Mouse (Mus musculus) liver, postnatal 0 days (tissue): Measurements from ENCODE around the gene Tnrc18. TPM values are rescaled to one million over a fixed set of nuclear protein-coding genes. Genes with fewer than 3 reads are reported as not detected.
A peak's percentile ranks its signal among the peaks of the same experiment; 100 is the strongest.

Source experiments
- ATAC-seq: fragments of 200-750 bp; cut with Nextera tagmentation; 2 replicates; pipeline ENCODE4 v1.8.0; 2017; ENCODE audit warnings: mild to moderate bottlenecking, moderate library complexity
- DNase-seq: peaks from one replicate; pipeline ENCODE4 v3.0.0-alpha.2; 2016
- H3K27ac ChIP-seq: fragments of 300-500 bp; sonication (generic); 2 replicates; pipeline ENCODE4 v1.5.1; 2014; ENCODE audit warnings: antibody characterized with exemption, moderate library complexity, mild to moderate bottlenecking, low read depth
- H3K27me3 ChIP-seq: fragments of 300-500 bp; sonication (generic); 2 replicates; pipeline ENCODE4 v1.6.1; 2014; ENCODE audit warnings: low read length, control low read depth, mixed read lengths; ENCODE audit not compliant: insufficient read depth
- H3K36me3 ChIP-seq: fragments of 300-500 bp; sonication (generic); replicated peaks from 2 replicates; pipeline ENCODE4 v1.6.1; 2014; ENCODE audit warnings: mild to moderate bottlenecking, control low read depth, low read length, moderate library complexity, mixed read lengths; ENCODE audit not compliant: insufficient read depth
- H3K4me1 ChIP-seq: fragments of 300-500 bp; sonication (generic); 2 replicates; pipeline ENCODE4 v1.6.1; 2014; ENCODE audit warnings: antibody characterized with exemption, mild to moderate bottlenecking, control low read depth; ENCODE audit not compliant: insufficient read depth
- H3K4me2 ChIP-seq: fragments of 300-500 bp; sonication (generic); 2 replicates; pipeline ENCODE4 v1.6.1; 2014; ENCODE audit warnings: low read depth, mild to moderate bottlenecking, low read length, moderate library complexity, mixed read lengths
- H3K4me3 ChIP-seq: fragments of 300-500 bp; sonication (generic); 2 replicates; pipeline ENCODE4 v1.5.1; 2014; ENCODE audit warnings: low read depth, low read length
- H3K9ac ChIP-seq: fragments of 300-500 bp; sonication (generic); replicated peaks from 2 replicates; pipeline ENCODE4 v1.6.1; 2014; ENCODE audit warnings: mild to moderate bottlenecking, moderate library complexity
- H3K9me3 ChIP-seq: fragments of 300-500 bp; sonication (generic); 2 replicates; pipeline ENCODE4 v1.6.1; 2016; ENCODE audit warnings: mild to moderate bottlenecking, control low read depth, low read length, mixed read lengths
- CTCF ChIP-seq: sonication (generic); IDR thresholded peaks from 2 replicates; pipeline ENCODE4 v1.5.1; 2016; ENCODE audit warnings: antibody characterized with exemption, low read depth
- EP300 ChIP-seq: IDR thresholded peaks from 2 replicates; pipeline ENCODE4 v1.6.1; 2016; ENCODE audit warnings: antibody characterized with exemption, low read depth, mild to moderate bottlenecking
- WGBS: fragments of 180-500 bp; shearing (Covaris S2); extraction: QIAGEN DNeasy Blood & Tissue Kit; methylation state at CpG from one replicate; pipeline ENCODE4 v1.1.7; 2014; ENCODE audit not compliant: insufficient replicate concordance; 5-methylcytosine and 5-hydroxymethylcytosine counted together
- polyA plus RNA-seq: library from polyadenylated mRNA; unstranded; fragments of >200 nt; fragmentation: Nextera tagmentation; extraction: Ambion mirVana; gene quantifications from 2 replicates; pipeline ENCODE4 v1.2.1, GENCODE M21; 2015

Gene Tnrc18
- polyA plus RNA-seq, 1 experiment from 2014 or later, result 4.0 TPM

- H3K27me3 ChIP-seq, result no peaks in the 10 kb centered on the region
- H3K4me3 ChIP-seq, result no peak overlapping the region
- no peaks in the 10 kb centered on the region for H3K36me3 ChIP-seq
- WGBS, result 23% methylated on average over 4 of the region's 4 CpGs
- H3K4me1 ChIP-seq, result no peaks in the 10 kb centered on the region
- ATAC-seq, result no peak; the same call in 1 of the 2 replicates
- H3K4me2 ChIP-seq, result no peak overlapping the region
- H3K27ac ChIP-seq, result no peak overlapping the region
- no peak overlapping the region for H3K9ac ChIP-seq
- TF ChIP-seq CTCF (peak; percentile 96), EP300 (no peak)
- peak; percentile 82 for DNase-seq
- no peaks in the 10 kb centered on the region for H3K9me3 ChIP-seq
Measured at GRCm38 (mm10) chr5:142718037-142718436, 99.4 kb downstream of the Tnrc18 start.

- H3K36me3 ChIP-seq, result no peaks in the 10 kb centered on the region
- no peaks in the 10 kb centered on the region for H3K27me3 ChIP-seq
- H3K27ac ChIP-seq, result no peak overlapping the region
- WGBS, result 74% methylated on average over 6 of the region's 6 CpGs
- ATAC-seq (no peak), DNase-seq (no peak)
- no peak overlapping the region for H3K4me2 ChIP-seq
- TF ChIP-seq EP300 (no peak), CTCF (no peak)
- H3K9me3 ChIP-seq, result no peaks in the 10 kb centered on the region
- H3K4me1 ChIP-seq, result no peaks in the 10 kb centered on the region
- no peak overlapping the region for H3K9ac ChIP-seq
- no peak overlapping the region for H3K4me3 ChIP-seq
Measured at GRCm38 (mm10) chr5:142716056-142716455, 101.4 kb downstream of the Tnrc18 start.

- WGBS, result 78% methylated on average over 9 of the region's 9 CpGs
Measured at GRCm38 (mm10) chr5:142715059-142715458, 102.4 kb downstream of the Tnrc18 start.

GRCm38 (mm10) chr5:142713966-142714365, 103.5 kb downstream of the Tnrc18 start:
- Histone ChIP-seq H3K4me3 (no peak overlapping the region), H3K9me3 (no peaks in the 10 kb centered on the region), H3K4me1 (no peaks in the 10 kb centered on the region), H3K27ac (no peak overlapping the region), H3K27me3 (no peaks in the 10 kb centered on the region), H3K36me3 (no peaks in the 10 kb centered on the region), H3K4me2 (no peak overlapping the region), H3K9ac (no peak overlapping the region)
- no peak for DNase-seq
- 78% methylated on average over 10 of the region's 10 CpGs for WGBS
- TF ChIP-seq CTCF (no peak), EP300 (no peak)
- no peak for ATAC-seq

More at GRCm38 (mm10) chr5:142715059-142715458, 102.4 kb downstream of the Tnrc18 start:
- Histone ChIP-seq H3K36me3 (no peaks in the 10 kb centered on the region), H3K27ac (no peak overlapping the region), H3K9me3 (no peaks in the 10 kb centered on the region), H3K27me3 (no peaks in the 10 kb centered on the region), H3K9ac (no peak overlapping the region), H3K4me1 (no peaks in the 10 kb centered on the region), H3K4me3 (no peak overlapping the region), H3K4me2 (no peak overlapping the region)
- no peak for DNase-seq
- TF ChIP-seq CTCF (no peak), EP300 (no peak)
- ATAC-seq, result no peak

GRCm38 (mm10) chr5:142712373-142712772, 105.1 kb downstream of the Tnrc18 start:
- Histone ChIP-seq H3K9me3 (no peaks in the 10 kb centered on the region), H3K4me2 (no peak overlapping the region), H3K27me3 (no peaks in the 10 kb centered on the region), H3K4me3 (no peak overlapping the region), H3K36me3 (no peaks in the 10 kb centered on the region), H3K27ac (no peak overlapping the region), H3K9ac (no peak overlapping the region), H3K4me1 (no peaks in the 10 kb centered on the region)
- no peak for DNase-seq
- 80% methylated on average over 5 of the region's 5 CpGs for WGBS
- TF ChIP-seq CTCF (peak; percentile 38), EP300 (no peak)
- no peak for ATAC-seq

- Histone ChIP-seq H3K4me1 (no peaks in the 10 kb centered on the region), H3K27ac (no peak overlapping the region), H3K4me2 (no peak overlapping the region), H3K9ac (no peak overlapping the region), H3K4me3 (no peak overlapping the region), H3K27me3 (no peaks in the 10 kb centered on the region), H3K9me3 (no peaks in the 10 kb centered on the region), H3K36me3 (no peaks in the 10 kb centered on the region)
- TF ChIP-seq EP300, result no peak
- no peak for TF ChIP-seq CTCF
- no peak for ATAC-seq
- 73% methylated on average over 7 of the region's 7 CpGs for WGBS
- DNase-seq, result no peak
Measured at GRCm38 (mm10) chr5:142709436-142709835, 108.0 kb downstream of the Tnrc18 start.

GRCm38 (mm10) chr5:142707709-142708108, 109.8 kb downstream of the Tnrc18 start:
- ATAC-seq, result no peak
- Histone ChIP-seq H3K4me3 (no peak overlapping the region), H3K9me3 (no peaks in the 10 kb centered on the region), H3K9ac (no peak overlapping the region), H3K36me3 (no peaks in the 10 kb centered on the region), H3K4me2 (no peak overlapping the region), H3K27ac (no peak overlapping the region), H3K27me3 (peaks cover 11% of the 10 kb centered on the region), H3K4me1 (no peaks in the 10 kb centered on the region; the same call in 1 of the 2 replicates)
- DNase-seq, result no peak
- TF ChIP-seq CTCF (no peak), EP300 (no peak)
- WGBS, result 69% methylated on average over 5 of the region's 5 CpGs
